Mouse (Mus musculus) thymus, postnatal 25 days (tissue): ENCODE results near the gene Atf4.

Source experiments
- DNase-seq: peaks from one replicate; pipeline ENCODE4 v3.0.0; 2022

The Atf4 gene

GRCm38 (mm10) chr15:80288036-80288435 lies 33.1 kb downstream of the Atf4 start:
- DNase-seq, result no peak

- peak; percentile 85 for DNase-seq
Measured at GRCm38 (mm10) chr15:80289436-80289835, 34.5 kb downstream of the Atf4 start.

- DNase-seq, result no peak
Measured at GRCm38 (mm10) chr15:80297146-80297545, 42.2 kb downstream of the Atf4 start.

GRCm38 (mm10) chr15:80303779-80304178 lies 48.8 kb downstream of the Atf4 start:
- DNase-seq, result no peak

GRCm38 (mm10) chr15:80304188-80304587 lies 49.2 kb downstream of the Atf4 start:
- DNase-seq, result no peak

- no peak for DNase-seq
Measured at GRCm38 (mm10) chr15:80306146-80306545, 51.2 kb downstream of the Atf4 start.
